Mouse (Mus musculus): ENCODE measurements around the gene Commd4. TPM values are rescaled to one million over a fixed set of nuclear protein-coding genes. Genes with fewer than 3 reads are reported as not detected.

The Commd4 gene
- polyA plus RNA-seq, 1 experiment from 2014 or later: 77.9 TPM

DNA sequence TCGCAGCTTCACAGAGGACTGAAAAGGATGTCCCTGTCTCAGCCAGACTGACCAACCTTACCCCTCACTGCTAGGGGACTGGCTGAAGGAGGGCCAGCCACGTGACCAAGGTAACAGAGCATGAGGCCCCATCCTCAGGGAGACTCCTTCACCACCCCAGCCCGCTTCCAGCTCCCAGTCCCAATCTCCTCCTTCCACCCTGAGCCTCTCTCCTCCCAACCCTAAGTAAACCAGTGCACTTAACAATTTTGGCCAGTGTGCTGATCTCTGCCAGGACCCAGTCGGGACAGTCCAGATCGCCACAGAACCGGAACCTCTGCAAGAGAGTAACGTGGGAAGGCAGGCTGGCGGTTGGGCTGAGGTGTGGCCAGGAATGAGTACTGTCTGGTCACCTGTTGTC is 1.3 kb downstream of the Commd4 start:
- Histone ChIP-seq H3K9me3 (no peaks in the 10 kb centered on the region), H3K4me1 (replicated peaks) (peaks cover 11% of the 10 kb centered on the region), H3K4me2 (peak overlapping the region; percentile 84; the same call in 1 of the 2 replicates), H3K27ac (no peak overlapping the region), H3K27me3 (no peaks in the 10 kb centered on the region), H3K9ac (replicated peaks) (no peak overlapping the region), H3K4me3 (replicated peaks) (peak overlapping the region; percentile 66; the same call in 1 of the 2 replicates), H3K36me3 (peaks cover 21% of the 10 kb centered on the region; the same call in 1 of the 2 replicates)
- ATAC-seq (ENCODE audit: insufficient number of reproducible peaks, insufficient read depth, low FRiP score, low TSS enrichment, low read depth): no peak
- 85% methylated on average over 8 of the region's 8 CpGs for WGBS

DNA sequence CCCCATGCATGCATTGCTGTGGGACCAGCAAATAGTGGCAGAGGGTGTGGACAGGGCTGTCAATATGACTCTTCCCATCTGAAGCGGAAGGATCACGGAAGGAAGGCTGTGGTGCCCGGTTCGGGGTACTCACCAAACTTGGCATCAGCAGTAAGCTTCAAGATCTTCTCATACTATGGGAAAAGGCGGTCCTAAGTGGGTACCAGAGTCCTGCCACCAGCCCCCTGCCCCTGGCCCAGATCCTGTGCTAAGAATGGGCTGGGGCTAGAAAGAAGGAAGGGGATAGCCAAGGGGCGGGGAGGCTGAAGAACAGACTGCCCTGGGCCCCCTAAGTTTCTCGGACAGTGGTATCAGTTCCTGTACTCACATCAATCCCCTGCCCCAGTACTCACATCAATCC is 1.7 kb downstream of the Commd4 start:
- Histone ChIP-seq H3K4me2 (no peak overlapping the region), H3K9me3 (no peaks in the 10 kb centered on the region), H3K27me3 (no peaks in the 10 kb centered on the region), H3K9ac (replicated peaks) (no peak overlapping the region), H3K27ac (no peak overlapping the region), H3K36me3 (peaks cover 21% of the 10 kb centered on the region; the same call in 1 of the 2 replicates), H3K4me3 (replicated peaks) (no peak overlapping the region), H3K4me1 (replicated peaks) (peaks cover 11% of the 10 kb centered on the region)
- no peak for ATAC-seq (ENCODE audit: insufficient number of reproducible peaks, insufficient read depth, low FRiP score, low TSS enrichment, low read depth)
- 91% methylated on average over 7 of the region's 7 CpGs for WGBS

DNA sequence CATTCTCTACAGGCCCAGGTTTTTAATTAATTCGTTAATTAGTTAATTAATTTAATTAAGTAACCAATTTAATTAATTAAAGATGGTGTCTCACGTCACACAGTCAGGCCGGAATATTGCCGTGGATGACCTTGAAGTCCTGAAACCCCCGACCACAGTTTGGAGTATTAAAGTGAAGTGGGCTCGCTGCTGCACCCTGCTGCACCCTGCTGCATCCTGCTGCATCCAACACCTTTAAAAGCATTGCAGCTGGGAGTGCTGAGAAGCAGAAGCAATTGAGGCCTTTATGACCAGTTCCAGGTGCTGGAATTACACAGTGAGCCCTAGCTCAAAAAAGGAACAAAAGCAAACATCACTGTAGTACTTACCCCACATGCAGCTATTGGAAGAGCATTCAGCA is 5.8 kb downstream of the Commd4 start:
- Histone ChIP-seq H3K9me3 (no peaks in the 10 kb centered on the region), H3K27ac (no peak overlapping the region), H3K9ac (replicated peaks) (no peak overlapping the region), H3K36me3 (peaks cover 21% of the 10 kb centered on the region; the same call in 1 of the 2 replicates), H3K4me2 (no peak overlapping the region), H3K4me3 (replicated peaks) (no peak overlapping the region), H3K4me1 (replicated peaks) (peaks cover 14% of the 10 kb centered on the region), H3K27me3 (no peaks in the 10 kb centered on the region)
- no peak for ATAC-seq (ENCODE audit: insufficient number of reproducible peaks, insufficient read depth, low FRiP score, low TSS enrichment, low read depth)
- WGBS: 40% methylated on average over 6 of the region's 6 CpGs

DNA sequence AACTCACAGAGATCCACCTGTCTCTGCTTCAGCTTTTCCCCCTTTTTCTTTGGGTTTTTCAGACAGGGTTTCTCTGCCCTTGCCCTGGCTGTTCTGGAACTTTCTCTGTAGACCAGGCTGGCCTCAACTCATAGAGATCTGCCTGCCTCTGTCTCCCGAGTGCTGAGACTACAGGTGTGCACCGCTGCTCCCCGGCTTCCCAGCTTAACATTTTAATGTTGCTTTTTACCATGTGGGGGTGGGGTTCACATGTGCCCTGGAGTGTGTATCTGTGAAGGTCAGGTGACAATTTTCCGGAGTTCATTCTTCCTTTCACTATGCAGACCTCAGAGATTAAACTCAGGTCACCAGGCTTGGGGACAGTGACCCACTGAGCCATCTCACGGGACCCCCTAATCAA is 7.9 kb downstream of the Commd4 start:
- Histone ChIP-seq H3K4me3 (replicated peaks) (no peak overlapping the region), H3K36me3 (peaks cover 12% of the 10 kb centered on the region; the same call in 1 of the 2 replicates), H3K9ac (replicated peaks) (no peak overlapping the region), H3K4me1 (replicated peaks) (peaks cover 18% of the 10 kb centered on the region), H3K4me2 (no peak overlapping the region), H3K27me3 (no peaks in the 10 kb centered on the region), H3K27ac (no peak overlapping the region), H3K9me3 (no peaks in the 10 kb centered on the region)
- 87% methylated on average over 5 of the region's 5 CpGs for WGBS
- ATAC-seq (ENCODE audit: insufficient number of reproducible peaks, insufficient read depth, low FRiP score, low TSS enrichment, low read depth): no peak

DNA sequence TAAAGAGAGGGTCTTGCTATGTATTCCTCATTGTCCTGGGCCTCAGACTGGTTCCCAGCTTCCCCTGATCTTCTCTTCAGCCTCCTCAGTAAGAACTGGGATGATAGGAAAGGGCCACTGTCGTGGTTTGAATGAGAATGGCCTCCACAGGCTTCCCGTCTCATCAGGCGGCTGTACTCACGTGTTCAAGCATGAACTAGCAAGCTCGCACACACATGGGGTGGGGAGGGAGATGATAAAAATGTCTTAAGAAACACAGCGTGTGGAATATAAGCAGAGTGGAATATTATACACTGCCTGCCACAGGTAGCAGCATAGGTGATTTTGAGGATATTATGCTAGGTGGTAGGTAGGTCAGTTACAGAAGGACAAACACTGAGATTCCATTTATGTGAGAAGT is 9.1 kb downstream of the Commd4 start:
- no peaks in the 10 kb centered on the region for H3K9me3 ChIP-seq
- peaks cover 18% of the 10 kb centered on the region for H3K4me1 ChIP-seq (replicated peaks)
- peak overlapping the region; percentile 66 for H3K4me2 ChIP-seq
- no peak overlapping the region for H3K4me3 ChIP-seq (replicated peaks)
- H3K27ac ChIP-seq: peak overlapping the region; percentile 89
- WGBS: 76% methylated on average over 6 of the region's 6 CpGs
- peak overlapping the region; percentile 72; the same call in 1 of the 2 replicates for H3K9ac ChIP-seq (replicated peaks)
- ATAC-seq (ENCODE audit: insufficient number of reproducible peaks, insufficient read depth, low FRiP score, low TSS enrichment, low read depth): no peak
- H3K27me3 ChIP-seq: no peaks in the 10 kb centered on the region
- peaks cover 10% of the 10 kb centered on the region for H3K36me3 ChIP-seq

DNA sequence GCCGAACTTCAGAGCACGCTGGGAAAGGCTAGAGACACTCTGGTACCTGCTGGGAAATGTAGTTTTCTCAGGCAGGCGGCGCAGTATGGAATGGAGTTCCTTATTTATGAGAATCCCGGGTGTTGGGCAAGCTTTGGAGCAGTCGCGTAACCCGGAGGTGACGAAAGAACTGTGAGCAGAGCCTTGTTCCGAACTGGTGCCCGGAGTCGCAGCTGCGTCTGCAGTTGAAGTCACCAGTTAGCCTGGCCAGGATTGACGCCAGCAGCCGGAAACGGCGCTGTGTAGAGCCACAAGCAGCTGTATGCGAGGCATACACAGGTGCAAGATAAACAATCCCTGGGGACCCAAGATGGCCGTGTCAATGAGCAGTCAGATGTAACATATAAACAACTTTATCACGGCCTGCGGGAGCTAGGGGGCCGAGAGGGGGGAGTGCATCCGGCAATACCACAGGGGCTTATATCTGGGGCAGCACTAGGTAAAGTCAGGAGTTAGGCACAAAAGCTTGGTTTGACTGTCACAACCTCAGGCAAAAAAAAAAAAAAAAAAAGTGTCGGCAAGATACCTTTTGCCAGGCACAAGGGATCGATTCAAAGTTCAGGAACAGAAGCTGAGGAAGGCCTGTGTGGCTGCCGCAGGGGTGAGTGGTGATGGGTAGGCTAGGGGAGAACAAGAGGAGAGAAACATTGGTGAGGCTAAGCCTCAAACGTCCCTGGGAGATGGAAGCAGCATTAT is 9.8 kb downstream of the Commd4 start, which contains the start of gene Neil1:
Gene Neil1, minus strand, starts transcription at position 162 of the 735 bp plus-strand sequence.
- no peaks in the 10 kb centered on the region for H3K9me3 ChIP-seq
- WGBS: under 1% methylated on average over 27 of the region's 27 CpGs
- H3K4me3 ChIP-seq (replicated peaks): peak within 1 kb of the TSS; percentile 51
- peak within 1 kb of the TSS; percentile 66 for H3K4me2 ChIP-seq
- H3K36me3 ChIP-seq: peaks cover 17% of the 10 kb centered on the region
- no peaks in the 10 kb centered on the region for H3K27me3 ChIP-seq
- H3K9ac ChIP-seq (replicated peaks): peak within 1 kb of the TSS; percentile 72
- peaks cover 18% of the 10 kb centered on the region for H3K4me1 ChIP-seq (replicated peaks)
- peak; percentile 91 for ATAC-seq (ENCODE audit: insufficient number of reproducible peaks, insufficient read depth, low FRiP score, low TSS enrichment, low read depth)
- H3K27ac ChIP-seq: peak within 1 kb of the TSS; percentile 89

DNA sequence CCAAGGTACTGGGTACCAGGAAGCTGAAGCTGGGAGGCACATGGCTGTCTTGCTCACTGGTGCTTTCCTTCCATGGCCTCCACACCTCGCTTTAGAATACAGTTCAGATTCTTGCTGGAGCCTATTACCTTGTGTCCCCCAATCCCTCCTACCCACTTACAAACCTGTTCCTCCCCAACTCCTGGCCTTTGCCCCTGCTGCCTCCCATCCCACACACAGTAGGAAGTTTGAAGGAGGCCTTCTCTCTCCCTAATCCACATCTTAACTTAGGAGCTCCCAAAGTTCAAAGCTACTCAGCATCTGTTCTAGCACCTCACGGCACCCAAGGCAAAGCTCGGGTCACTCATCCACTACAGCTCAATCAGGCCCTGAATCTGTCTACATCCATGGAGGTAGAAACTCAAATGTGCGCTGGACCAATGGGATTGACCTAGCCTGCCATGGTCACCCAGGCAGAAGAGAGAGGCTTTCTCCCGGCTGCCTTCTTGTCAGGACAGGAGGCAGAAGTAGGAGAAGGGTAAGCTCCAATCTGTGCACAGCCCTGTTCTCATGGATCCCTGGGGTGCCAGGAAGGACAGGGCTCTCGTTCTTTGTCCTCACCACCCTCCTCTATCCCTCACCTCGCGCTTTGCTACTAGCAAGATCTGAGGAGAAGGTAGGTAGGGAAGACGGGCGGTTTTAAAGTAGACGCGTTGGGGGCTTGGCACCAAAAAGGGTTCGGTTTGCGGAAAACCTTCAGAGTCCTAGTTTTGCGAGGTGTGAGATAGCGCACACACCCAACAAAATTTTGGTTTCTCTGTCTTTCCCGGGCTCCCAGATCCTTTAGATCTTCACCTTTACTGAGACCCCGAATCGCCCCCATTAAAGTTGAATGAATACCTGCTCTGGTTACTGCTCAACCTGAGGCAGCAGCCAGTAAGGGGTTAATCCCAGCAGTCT is 10.7 kb downstream of the Commd4 start:
- peaks cover 25% of the 10 kb centered on the region for H3K36me3 ChIP-seq
- peaks cover 18% of the 10 kb centered on the region for H3K4me1 ChIP-seq (replicated peaks)
- 8% methylated on average over 19 of the region's 19 CpGs for WGBS
- peak overlapping the region; percentile 66 for H3K4me2 ChIP-seq
- H3K27me3 ChIP-seq: no peaks in the 10 kb centered on the region
- no peaks in the 10 kb centered on the region for H3K9me3 ChIP-seq
- peak overlapping the region; percentile 72 for H3K9ac ChIP-seq (replicated peaks)
- peak overlapping the region; percentile 89 for H3K27ac ChIP-seq
- no peak for ATAC-seq (ENCODE audit: insufficient number of reproducible peaks, insufficient read depth, low FRiP score, low TSS enrichment, low read depth)
- H3K4me3 ChIP-seq (replicated peaks): peak overlapping the region; percentile 51

DNA sequence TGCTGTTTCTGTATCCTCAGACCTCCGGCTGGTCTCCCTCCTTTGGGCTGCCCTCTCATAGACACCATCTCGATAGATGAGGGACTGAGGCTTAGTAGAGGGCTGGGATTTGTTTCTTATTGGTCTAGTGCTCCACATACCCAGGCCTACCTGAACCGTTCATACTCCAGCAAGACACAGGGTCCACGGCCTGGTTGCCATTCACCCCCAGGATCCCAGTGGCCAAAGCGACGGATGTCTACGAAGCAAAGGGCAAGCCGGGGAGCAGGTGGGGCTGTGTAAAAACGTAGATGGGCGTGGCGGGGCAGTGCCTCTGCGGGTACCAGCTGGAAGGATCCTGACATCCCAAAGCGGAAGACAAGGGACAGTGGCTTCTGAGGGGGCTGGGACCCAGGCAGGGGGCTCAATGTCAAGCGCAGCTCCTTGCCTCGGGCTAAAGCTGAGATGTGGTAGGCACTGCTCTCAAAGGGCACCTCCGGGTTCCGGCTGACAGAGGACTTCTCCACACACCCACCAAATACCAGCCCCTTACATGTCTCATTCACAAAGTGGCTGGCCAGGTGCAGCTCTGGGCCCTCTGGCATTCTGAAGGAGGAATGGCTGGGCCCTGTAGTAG is 11.6 kb downstream of the Commd4 start:
- H3K4me1 ChIP-seq (replicated peaks): peaks cover 18% of the 10 kb centered on the region
- peak overlapping the region; percentile 51; the same call in 1 of the 2 replicates for H3K4me3 ChIP-seq (replicated peaks)
- H3K4me2 ChIP-seq: peak overlapping the region; percentile 66; the same call in 1 of the 2 replicates
- H3K36me3 ChIP-seq: peaks cover 34% of the 10 kb centered on the region
- no peak overlapping the region for H3K27ac ChIP-seq
- H3K9me3 ChIP-seq: no peaks in the 10 kb centered on the region
- 86% methylated on average over 17 of the region's 17 CpGs for WGBS
- ATAC-seq (ENCODE audit: insufficient number of reproducible peaks, insufficient read depth, low FRiP score, low TSS enrichment, low read depth): no peak
- no peak overlapping the region; the same call in 1 of the 2 replicates for H3K9ac ChIP-seq (replicated peaks)
- no peaks in the 10 kb centered on the region for H3K27me3 ChIP-seq

DNA sequence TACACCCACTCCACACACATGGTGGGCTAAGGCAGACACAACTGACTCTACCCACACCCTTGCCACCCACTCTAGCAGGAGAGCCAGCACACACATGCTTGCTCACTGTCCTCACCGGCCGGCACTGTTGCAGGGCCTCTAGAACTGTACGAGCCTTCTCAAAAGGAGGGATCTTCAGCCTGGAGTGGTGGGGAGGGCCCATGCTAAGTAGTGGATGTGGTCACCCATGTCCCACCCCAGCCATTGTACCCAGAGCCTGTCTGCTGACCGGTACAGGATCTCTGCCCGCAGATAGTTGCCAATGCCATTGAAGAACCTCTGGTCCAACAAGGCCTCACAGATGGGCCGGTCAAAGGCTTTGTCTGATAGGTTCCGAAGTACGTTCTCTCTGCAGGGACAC is 13.3 kb downstream of the Commd4 start:
- no peaks in the 10 kb centered on the region for H3K9me3 ChIP-seq
- no peaks in the 10 kb centered on the region for H3K27me3 ChIP-seq
- H3K9ac ChIP-seq (replicated peaks): no peak overlapping the region
- H3K4me2 ChIP-seq: no peak overlapping the region
- H3K36me3 ChIP-seq: peaks cover 52% of the 10 kb centered on the region
- WGBS: 92% methylated on average over 8 of the region's 8 CpGs
- peaks cover 18% of the 10 kb centered on the region for H3K4me1 ChIP-seq (replicated peaks)
- no peak overlapping the region for H3K27ac ChIP-seq
- H3K4me3 ChIP-seq (replicated peaks): no peak overlapping the region
- no peak for ATAC-seq (ENCODE audit: insufficient number of reproducible peaks, insufficient read depth, low FRiP score, low TSS enrichment, low read depth)

DNA sequence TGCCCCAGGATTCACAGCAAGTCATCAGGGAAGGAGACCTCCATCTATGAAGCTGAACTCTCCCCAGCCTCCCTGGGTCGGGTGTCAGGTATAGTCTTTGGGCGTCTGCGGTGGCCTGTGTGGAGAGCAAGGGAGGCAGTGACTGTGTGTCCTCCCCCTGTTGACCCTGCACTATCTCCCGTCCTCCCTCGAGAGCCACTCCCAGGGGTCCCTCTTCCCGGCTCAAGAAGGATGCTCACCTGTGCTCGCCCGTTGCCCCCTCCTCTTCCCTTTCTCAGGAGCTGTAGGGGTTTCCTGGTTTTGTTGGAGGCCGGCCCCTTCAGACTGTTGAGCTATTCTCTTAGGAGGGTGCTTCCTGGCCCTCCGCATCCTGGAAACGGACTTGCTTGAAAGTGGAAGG is 14.9 kb downstream of the Commd4 start:
- whole genome bisulfite sequencing: 89% methylated on average over 11 of the region's 11 CpGs
- no peaks in the 10 kb centered on the region for H3K9me3 ChIP-seq
- ATAC-seq (ENCODE audit: insufficient number of reproducible peaks, insufficient read depth, low FRiP score, low TSS enrichment, low read depth): no peak
- H3K36me3 ChIP-seq: peaks cover 68% of the 10 kb centered on the region
- H3K4me3 ChIP-seq (replicated peaks): no peak overlapping the region
- H3K9ac ChIP-seq (replicated peaks): no peak overlapping the region
- H3K27ac ChIP-seq: no peak overlapping the region
- H3K4me1 ChIP-seq (replicated peaks): peaks cover 13% of the 10 kb centered on the region
- H3K27me3 ChIP-seq: no peaks in the 10 kb centered on the region
- H3K4me2 ChIP-seq: no peak overlapping the region
